Mouse (Mus musculus) kidney, adult 18-20 months (tissue): ENCODE data around the gene Chst5.
"Not testable (repeated sequence)": the region's sequence is repeated elsewhere in the genome, so short reads cannot be mapped to it uniquely, and the experiment has no call there.

Source experiments
- DNase-seq: peaks from one replicate; pipeline ENCODE4 v3.0.0; 2021

The Chst5 gene

GRCm38 (mm10) chr8:111909621-111910450 is at the start of gene Chst5:
Gene Chst5, minus strand, starts transcription at chr8:111910447.
- DNase-seq = no peak

- DNase-seq = no peak
These were observed 47.0 kb upstream of the Chst5 start for GRCm38 (mm10) chr8:111957231-111957630.

GRCm38 (mm10) chr8:111955879-111956278 is 45.6 kb upstream of the Chst5 start:
- no peak for DNase-seq

GRCm38 (mm10) chr8:111954844-111955594 is 44.8 kb upstream of the Chst5 start:
- DNase-seq = no peak

- DNase-seq = no peak
These were observed 41.7 kb upstream of the Chst5 start for GRCm38 (mm10) chr8:111951936-111952335.

- no peak for DNase-seq
These were observed 41.1 kb upstream of the Chst5 start for GRCm38 (mm10) chr8:111951317-111951716.

GRCm38 (mm10) chr8:111950846-111951245 is 40.6 kb upstream of the Chst5 start:
- DNase-seq = no peak

- no peak for DNase-seq
These were observed 37.7 kb upstream of the Chst5 start for GRCm38 (mm10) chr8:111947954-111948353.

GRCm38 (mm10) chr8:111947144-111947543 is 36.9 kb upstream of the Chst5 start:
- no peak for DNase-seq

GRCm38 (mm10) chr8:111943544-111943943 is 33.3 kb upstream of the Chst5 start:
- DNase-seq = no peak

GRCm38 (mm10) chr8:111941101-111941454 is 30.8 kb upstream of the Chst5 start:
- DNase-seq = peak; percentile 53

GRCm38 (mm10) chr8:111940171-111941100 is 30.2 kb upstream of the Chst5 start, which contains the start of gene Gabarapl2:
Gene Gabarapl2, plus strand, starts transcription at chr8:111940703.
- peak; percentile 98 for DNase-seq

GRCm38 (mm10) chr8:111939516-111940142 is 29.4 kb upstream of the Chst5 start:
- DNase-seq = peak; percentile 69

- DNase-seq = not testable (repeated sequence)
These were observed 28.1 kb upstream of the Chst5 start for GRCm38 (mm10) chr8:111938076-111938985.

GRCm38 (mm10) chr8:111937184-111937583 is 26.9 kb upstream of the Chst5 start:
- no peak for DNase-seq

GRCm38 (mm10) chr8:111934201-111934600 is 24.0 kb upstream of the Chst5 start:
- no peak for DNase-seq

- DNase-seq = peak; percentile 89
These were observed 23.3 kb upstream of the Chst5 start, which contains the start of gene Tmem231 for GRCm38 (mm10) chr8:111933348-111934076. Gene Tmem231, minus strand, starts transcription at chr8:111933881.

GRCm38 (mm10) chr8:111932580-111933336 is 22.5 kb upstream of the Chst5 start:
- peak; percentile 73 for DNase-seq

- DNase-seq = no peak
These were observed 21.5 kb upstream of the Chst5 start for GRCm38 (mm10) chr8:111931721-111932120.
